Mouse (Mus musculus) c-Kit-positive CD71-positive TER-119-negative erythroid progenitor cells, embryonic 14.5 days (primary cell): ENCODE measurements around the gene Gm28374.
"Not testable (repeated sequence)": the region's sequence is repeated elsewhere in the genome, so short reads cannot be mapped to it uniquely, and the experiment has no call there.

Source experiments
- DNase-seq: peaks from one replicate; pipeline ENCODE4 v3.0.0-alpha.2; 2013; ENCODE audit warnings: low read depth

The Gm28374 gene

GRCm38 (mm10) chr19:6082156-6082555 is at the start of gene Gm28374:
TSS of gene Gm28374 (minus strand) at chr19:6082256.
- DNase-seq, result no peak

- DNase-seq, result not testable (repeated sequence)
Observed at GRCm38 (mm10) chr19:6130414-6131128, 48.5 kb upstream of the Gm28374 start.

DNA sequence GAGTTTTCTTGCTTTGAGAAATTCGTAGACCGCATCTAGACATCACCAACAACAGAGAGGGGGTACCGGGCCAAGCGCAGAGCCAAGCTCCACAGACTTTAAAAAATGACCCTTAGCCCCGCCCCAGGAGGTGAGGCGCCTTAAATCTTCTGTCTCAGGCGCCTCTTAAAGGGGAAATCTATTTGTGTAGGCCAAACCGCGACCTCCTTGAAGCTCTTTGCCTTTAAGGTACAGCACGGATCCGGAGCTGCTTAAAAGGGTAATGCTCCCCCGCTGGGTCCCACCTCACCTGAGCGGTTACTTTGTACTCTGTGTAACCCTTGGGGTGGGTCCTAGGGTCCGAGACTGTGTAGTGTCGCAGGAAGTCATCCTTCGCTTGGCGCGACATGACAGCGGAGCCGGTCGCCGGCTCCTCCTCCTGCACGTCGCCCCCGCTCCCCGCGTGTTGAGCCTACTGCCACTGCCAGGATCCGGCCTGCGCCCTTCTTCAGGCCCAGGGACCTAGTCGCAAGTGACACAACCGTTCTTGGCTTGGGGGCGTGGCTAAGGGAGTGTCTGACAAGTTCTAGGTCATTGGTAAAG is 45.8 kb upstream of the Gm28374 start, which contains the start of gene Snx15:
Gene Snx15 (minus strand): TSS at position 545 of the 582 bp plus-strand sequence.
- DNase-seq, result peak; percentile 96

GRCm38 (mm10) chr19:6126789-6127580 is 44.9 kb upstream of the Gm28374 start:
- DNase-seq, result no peak

DNA sequence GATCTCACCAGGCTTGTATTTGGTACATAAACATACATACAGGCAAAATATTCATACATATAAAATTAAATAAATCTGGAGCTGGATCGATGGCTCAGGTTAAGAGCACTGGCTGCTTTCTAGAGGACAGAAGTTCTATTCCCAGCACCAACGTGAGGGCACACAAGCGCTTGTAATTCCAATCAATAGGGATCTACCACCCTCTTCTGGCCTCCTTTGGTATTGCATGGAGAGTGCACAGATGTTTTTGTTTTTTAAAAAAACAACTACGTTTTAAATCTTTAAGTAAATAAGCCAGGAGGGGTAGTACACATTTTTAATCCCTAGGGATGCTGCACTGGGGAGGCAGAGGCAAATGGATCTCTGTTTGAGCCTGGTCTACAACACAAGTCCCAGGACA is 44.2 kb upstream of the Gm28374 start:
- DNase-seq, result peak; percentile 71

- no peak for DNase-seq
Observed at GRCm38 (mm10) chr19:6124898-6125297, 42.8 kb upstream of the Gm28374 start.

- no peak for DNase-seq
Observed at GRCm38 (mm10) chr19:6123330-6123729, 41.3 kb upstream of the Gm28374 start.

DNA sequence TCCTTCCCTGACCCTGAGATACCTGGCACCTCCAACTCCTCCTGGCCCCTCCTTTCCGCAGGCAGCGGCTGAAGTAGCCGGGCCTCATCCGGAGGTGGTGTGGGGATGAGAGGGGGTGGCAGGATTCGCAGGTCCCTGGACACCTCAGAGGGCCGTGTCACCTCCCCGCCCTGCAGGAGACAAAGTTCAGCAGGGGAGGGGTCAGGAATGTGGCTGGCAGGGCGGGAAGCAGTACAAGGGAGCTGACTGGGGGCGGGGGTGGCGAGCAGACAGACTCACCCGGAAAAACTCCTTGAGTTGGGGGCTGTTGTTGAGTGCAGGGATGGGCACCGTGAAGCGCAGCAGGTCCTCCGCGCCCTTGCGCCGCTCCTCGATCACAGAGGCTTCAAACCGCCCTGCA is 39.7 kb upstream of the Gm28374 start:
- no peak for DNase-seq

DNA sequence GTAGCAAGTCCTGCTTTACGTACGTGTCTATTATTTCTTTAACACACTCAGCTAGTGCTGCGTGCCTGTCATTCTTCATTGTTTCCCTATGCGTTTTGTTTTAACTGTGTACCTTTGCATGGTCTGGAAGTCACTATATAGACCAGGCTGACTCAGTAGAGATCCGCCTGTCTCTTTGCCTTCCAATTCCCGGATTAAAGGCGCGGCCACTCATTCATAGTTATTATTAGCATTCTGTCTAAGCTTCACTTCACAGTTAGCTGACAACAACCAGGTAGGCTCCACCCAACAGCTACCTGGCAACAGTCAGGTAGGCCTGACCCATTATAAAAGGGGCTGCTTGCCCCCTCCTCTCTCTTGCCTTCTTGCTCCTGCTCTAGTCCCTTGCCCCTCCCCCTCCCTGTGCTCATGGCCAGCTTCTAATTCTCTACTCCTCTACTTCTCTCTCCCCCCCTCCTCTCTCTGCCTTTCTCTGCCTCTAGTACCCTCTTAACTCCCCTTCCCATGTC is 36.7 kb upstream of the Gm28374 start:
- DNase-seq, result no peak

DNA sequence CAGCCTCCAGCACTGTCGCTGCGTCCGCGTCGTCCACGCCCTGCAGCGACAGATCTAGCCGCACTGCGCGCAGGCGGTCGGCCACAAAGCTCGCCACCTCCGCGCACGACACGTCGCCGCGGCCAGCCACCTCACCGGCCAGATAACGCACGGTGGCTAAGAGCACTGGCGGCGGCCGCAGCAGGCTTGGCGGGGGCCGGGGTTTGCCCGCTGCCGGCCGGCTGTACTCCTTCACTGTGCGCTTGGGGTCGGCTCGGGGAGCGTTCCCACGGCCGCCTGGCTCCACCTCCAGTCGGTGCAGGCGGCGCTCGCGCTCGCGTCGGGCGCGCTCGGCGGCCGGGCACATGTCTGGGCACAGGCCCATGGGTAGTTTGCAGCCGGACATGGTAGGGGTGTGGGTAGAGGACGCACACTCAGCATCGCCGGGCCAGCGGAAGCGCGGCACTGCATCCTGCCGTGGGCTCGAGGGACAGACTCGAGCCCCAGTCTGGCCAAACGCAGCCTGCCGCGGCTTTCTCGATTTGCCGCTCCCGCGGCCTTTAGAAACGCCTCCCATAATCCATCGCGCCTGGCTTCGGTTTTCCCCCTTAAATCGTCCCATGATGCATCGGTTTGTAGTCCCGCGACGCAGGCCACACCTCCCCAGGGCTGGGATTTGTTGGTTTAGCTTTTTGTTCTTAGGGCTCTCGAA is 36.1 kb upstream of the Gm28374 start, which contains the start of gene Sac3d1:
Gene Sac3d1 (minus strand): TSS at position 665 of the 691 bp plus-strand sequence.
- DNase-seq, result peak; percentile 92

GRCm38 (mm10) chr19:6117346-6117985 is 35.4 kb upstream of the Gm28374 start:
- DNase-seq, result no peak

- DNase-seq, result no peak
Observed at GRCm38 (mm10) chr19:6116113-6116850, 34.2 kb upstream of the Gm28374 start.

DNA sequence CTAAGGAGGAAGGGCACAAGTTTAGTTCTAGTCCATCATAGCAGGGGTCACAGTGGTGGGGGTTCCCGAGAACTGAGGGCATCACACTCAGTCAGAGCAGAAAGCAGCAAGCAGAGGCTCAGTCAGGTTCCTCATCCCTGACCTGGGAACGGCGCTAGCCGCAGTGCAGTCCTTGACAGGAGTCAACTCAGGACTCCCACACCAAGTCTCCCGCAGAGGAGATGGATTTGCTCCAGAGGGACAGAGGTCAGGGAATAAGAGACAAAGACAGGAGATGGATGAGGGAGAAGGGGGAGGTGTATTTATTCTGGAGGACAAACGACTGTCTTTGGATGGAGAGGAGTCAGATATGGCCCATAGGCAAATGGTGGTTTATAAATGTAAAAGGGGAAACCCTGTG is 31.1 kb upstream of the Gm28374 start:
- no peak for DNase-seq

- no peak for DNase-seq
Observed at GRCm38 (mm10) chr19:6105586-6105985, 23.5 kb upstream of the Gm28374 start, which contains the start of gene Naaladl1. TSS of gene Naaladl1 (plus strand) at chr19:6105782.

DNA sequence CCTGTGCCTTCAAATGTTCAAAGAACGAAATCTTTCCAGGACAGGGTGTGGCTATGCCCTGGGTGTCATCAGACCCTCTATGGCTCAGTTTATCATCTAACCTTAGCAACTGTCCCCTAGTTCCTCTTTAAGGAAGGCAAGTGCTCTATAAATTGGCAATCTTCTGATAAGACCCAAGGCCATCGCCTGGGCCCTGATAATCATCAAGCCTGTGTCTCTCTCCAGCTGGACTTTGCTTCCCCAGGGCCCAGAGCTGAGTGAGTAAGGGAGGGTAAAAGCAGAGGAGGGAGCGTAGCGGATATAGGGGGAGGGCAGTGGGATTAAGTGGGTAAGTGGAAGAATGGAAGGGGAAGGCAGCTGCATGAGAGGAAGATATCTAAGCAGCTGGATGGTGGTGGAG is 22.4 kb upstream of the Gm28374 start:
- no peak for DNase-seq

DNA sequence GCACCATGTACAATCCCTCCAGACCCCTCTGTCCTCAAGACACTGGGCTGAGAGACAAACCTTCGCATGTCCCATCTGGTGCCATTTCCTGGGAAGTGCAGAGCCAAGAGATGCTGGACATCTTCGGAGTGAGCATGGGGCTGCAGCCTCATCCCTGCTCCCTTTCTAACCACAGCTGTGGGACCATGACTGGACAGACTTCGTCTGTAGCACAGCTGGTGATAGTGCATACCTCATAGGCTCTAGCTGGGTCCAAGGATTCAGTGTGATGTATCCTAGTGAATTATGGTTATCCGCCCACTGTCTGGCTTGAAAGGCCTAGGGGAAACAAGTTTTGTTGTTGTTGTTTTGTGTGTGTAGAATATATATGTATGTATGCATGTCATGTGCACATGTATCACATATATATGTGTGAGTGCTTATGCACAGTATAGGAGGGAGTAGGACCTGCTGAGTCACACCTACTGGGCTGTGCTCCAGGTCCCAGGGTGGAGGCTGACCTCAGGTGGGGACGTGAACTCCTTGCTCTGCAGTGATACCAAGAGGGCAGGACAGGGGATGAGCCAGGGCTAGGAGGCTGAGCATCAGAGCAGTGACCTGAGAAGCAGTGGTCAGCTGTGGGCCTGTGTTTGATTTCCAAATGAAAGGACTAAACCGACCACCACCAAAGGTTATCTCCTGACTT is 20.3 kb upstream of the Gm28374 start:
- DNase-seq, result no peak

GRCm38 (mm10) chr19:6101186-6101585 is 19.1 kb upstream of the Gm28374 start:
- DNase-seq, result no peak

DNA sequence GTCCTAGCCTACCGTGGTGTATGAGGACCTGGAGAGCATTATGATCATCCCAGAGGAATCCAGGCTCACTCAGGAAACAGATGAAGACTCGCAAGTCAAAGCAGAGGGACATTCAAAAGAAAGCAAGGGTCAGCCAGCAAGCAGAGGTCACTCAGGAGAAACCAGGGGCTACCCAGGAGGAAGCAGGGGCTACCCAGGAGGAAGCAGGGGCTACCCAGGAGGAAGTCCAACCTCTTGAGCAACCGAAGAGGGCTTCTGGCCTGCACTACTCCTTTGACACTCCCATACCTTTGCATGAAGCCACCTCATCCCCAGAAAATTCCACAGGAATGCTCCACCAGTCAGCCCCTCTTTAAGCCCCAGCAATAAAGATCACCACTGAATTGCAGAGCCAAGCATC is 15.8 kb upstream of the Gm28374 start:
- no peak for DNase-seq

GRCm38 (mm10) chr19:6094119-6094518 is 12.1 kb upstream of the Gm28374 start, which contains the start of gene AC131692.1:
TSS of gene AC131692.1 (plus strand) at chr19:6094419.
- no peak for DNase-seq

GRCm38 (mm10) chr19:6088841-6089240 is 6.8 kb upstream of the Gm28374 start:
- no peak for DNase-seq
